Mouse (Mus musculus) E14TG2a.4 (cell line): ENCODE data around the gene Sept9.

Experiments
- H3K27me3 ChIP-seq: 2 replicates; pipeline ENCODE4 v1.6.1; 2014; ENCODE audit warnings: low read length, control low read depth; ENCODE audit not compliant: insufficient read depth
- H3K36me3 ChIP-seq: 2 replicates; pipeline ENCODE4 v1.6.1; 2014; ENCODE audit warnings: low read length, control low read depth; ENCODE audit not compliant: insufficient read depth
- H3K4me1 ChIP-seq: replicated peaks from 2 replicates; pipeline ENCODE4 v1.6.1; 2014; ENCODE audit warnings: low read depth, low read length, control low read depth
- H3K4me3 ChIP-seq: replicated peaks from 2 replicates; pipeline ENCODE4 v1.5.1; 2014; ENCODE audit warnings: mild to moderate bottlenecking, low read length
- H3K9me3 ChIP-seq: 2 replicates; pipeline ENCODE4 v1.6.1; 2014; ENCODE audit warnings: low read length, control low read depth
- CTCF ChIP-seq: conservative IDR thresholded peaks from 2 replicates; pipeline ENCODE4 v1.5.1; 2014; ENCODE audit warnings: low read length
- NANOG ChIP-seq: IDR thresholded peaks from 2 replicates; pipeline ENCODE4 v1.6.1; 2014; ENCODE audit warnings: borderline replicate concordance, low read length, mixed read lengths
- POU5F1 ChIP-seq: IDR thresholded peaks from 2 replicates; pipeline ENCODE4 v1.6.1; 2014; ENCODE audit warnings: low read length, borderline replicate concordance

Sept9 gene

GRCm38 (mm10) chr11:117159257-117159945 is 40.1 kb upstream of the Sept9 start:
- Histone ChIP-seq H3K4me3 (no peak overlapping the region), H3K4me1 (peaks cover 84% of the 10 kb centered on the region), H3K27me3 (no peaks in the 10 kb centered on the region), H3K36me3 (peaks cover 54% of the 10 kb centered on the region), H3K9me3 (no peaks in the 10 kb centered on the region)
- TF ChIP-seq POU5F1 (no peak), NANOG (no peak)

GRCm38 (mm10) chr11:117159946-117160307 is 39.5 kb upstream of the Sept9 start:
- H3K27me3 ChIP-seq = no peaks in the 10 kb centered on the region

GRCm38 (mm10) chr11:117160791-117161190 is 38.7 kb upstream of the Sept9 start:
- peaks cover 41% of the 10 kb centered on the region for H3K36me3 ChIP-seq
- H3K27me3 ChIP-seq = no peaks in the 10 kb centered on the region
- no peaks in the 10 kb centered on the region for H3K9me3 ChIP-seq
- H3K4me3 ChIP-seq = 0 out of 2 replicates have a peak overlapping the region, but pooled peaks have one; percentile 10
- TF ChIP-seq CTCF = no peak
- TF ChIP-seq POU5F1 = no peak
- TF ChIP-seq NANOG = no peak
- H3K4me1 ChIP-seq = peaks cover 71% of the 10 kb centered on the region

More at GRCm38 (mm10) chr11:117159946-117160307, 39.5 kb upstream of the Sept9 start:
- Histone ChIP-seq H3K4me1 (peaks cover 79% of the 10 kb centered on the region), H3K9me3 (no peaks in the 10 kb centered on the region), H3K4me3 (no peak overlapping the region), H3K36me3 (peaks cover 49% of the 10 kb centered on the region)
- TF ChIP-seq NANOG (no peak), POU5F1 (no peak), CTCF (no peak)

GRCm38 (mm10) chr11:117161574-117161973 is 37.9 kb upstream of the Sept9 start:
- Histone ChIP-seq H3K4me3 (no peak overlapping the region), H3K27me3 (no peaks in the 10 kb centered on the region), H3K36me3 (peaks cover 34% of the 10 kb centered on the region), H3K9me3 (no peaks in the 10 kb centered on the region), H3K4me1 (peaks cover 65% of the 10 kb centered on the region)
- TF ChIP-seq NANOG = no peak
- no peak for TF ChIP-seq POU5F1
- TF ChIP-seq CTCF = no peak

- Histone ChIP-seq H3K36me3 (peaks cover 22% of the 10 kb centered on the region), H3K4me3 (no peak overlapping the region), H3K4me1 (peaks cover 54% of the 10 kb centered on the region), H3K27me3 (no peaks in the 10 kb centered on the region), H3K9me3 (no peaks in the 10 kb centered on the region)
- TF ChIP-seq CTCF = no peak
- TF ChIP-seq NANOG = no peak
Measured at GRCm38 (mm10) chr11:117163098-117163497, 36.4 kb upstream of the Sept9 start.

- Histone ChIP-seq H3K4me3 (no peak overlapping the region), H3K9me3 (no peaks in the 10 kb centered on the region), H3K4me1 (peaks cover 53% of the 10 kb centered on the region), H3K27me3 (no peaks in the 10 kb centered on the region), H3K36me3 (peaks cover 15% of the 10 kb centered on the region)
- TF ChIP-seq CTCF (no peak), POU5F1 (no peak), NANOG (no peak)
Measured at GRCm38 (mm10) chr11:117163771-117164170, 35.7 kb upstream of the Sept9 start.

- no peaks in the 10 kb centered on the region for H3K27me3 ChIP-seq
- no peak overlapping the region for H3K4me3 ChIP-seq
- no peaks in the 10 kb centered on the region for H3K36me3 ChIP-seq
- peaks cover 25% of the 10 kb centered on the region for H3K4me1 ChIP-seq
- H3K9me3 ChIP-seq = peaks cover 5% of the 10 kb centered on the region; the same call in 1 of the 2 replicates
- TF ChIP-seq CTCF = no peak
Measured at GRCm38 (mm10) chr11:117168278-117169087, 31.0 kb upstream of the Sept9 start.

GRCm38 (mm10) chr11:117169088-117169635 is 30.3 kb upstream of the Sept9 start:
- TF ChIP-seq POU5F1 = no peak
- no peak for TF ChIP-seq NANOG
- TF ChIP-seq CTCF = no peak
- H3K27me3 ChIP-seq = no peaks in the 10 kb centered on the region
- no peak overlapping the region for H3K4me3 ChIP-seq
- peaks cover 30% of the 10 kb centered on the region for H3K4me1 ChIP-seq
- peaks cover 5% of the 10 kb centered on the region; the same call in 1 of the 2 replicates for H3K9me3 ChIP-seq
- H3K36me3 ChIP-seq = no peaks in the 10 kb centered on the region
